Mouse (Mus musculus): ENCODE measurements around the gene Wfdc15b. TPM values are rescaled to one million over a fixed set of nuclear protein-coding genes. Genes with fewer than 3 reads are reported as not detected.
"Not testable (repeated sequence)": the region's sequence is repeated elsewhere in the genome, so short reads cannot be mapped to it uniquely, and the experiment has no call there.

The Wfdc15b gene
- polyA plus RNA-seq, 1 experiment from 2014 or later: 0.32 TPM

DNA sequence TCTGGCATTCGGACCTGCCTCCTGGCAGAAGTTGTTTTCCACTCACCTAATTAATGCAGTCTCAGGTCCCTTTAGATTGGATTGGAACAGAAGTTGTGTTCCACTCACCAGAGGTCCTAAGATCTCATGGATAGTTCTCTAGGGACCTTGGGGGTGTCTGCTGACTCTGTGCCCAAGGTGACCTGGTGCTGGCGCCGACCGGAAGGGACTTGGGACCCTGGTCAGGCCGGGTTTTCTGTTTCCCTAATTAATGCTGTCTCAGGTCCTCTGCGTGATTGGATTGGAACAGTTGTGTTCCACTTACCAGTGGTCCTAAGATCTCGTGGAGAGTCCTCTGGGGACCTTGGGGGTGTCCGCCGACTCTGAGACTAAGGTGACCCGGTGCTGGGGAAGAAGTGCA lies 15.4 kb downstream of the Wfdc15b start:
- not testable (repeated sequence) for H3K4me2 ChIP-seq (ENCODE audit: low read depth, low read length); H3K9me3 ChIP-seq (replicated peaks; ENCODE audit: control insufficient read depth, low read length); H3K27me3 ChIP-seq (ENCODE audit: control insufficient read depth, insufficient read depth, low read length); H3K4me1 ChIP-seq (ENCODE audit: control insufficient read depth, insufficient read depth, low read length); H3K9ac ChIP-seq (ENCODE audit: low read length); H3K4me3 ChIP-seq (ENCODE audit: low read length); H3K36me3 ChIP-seq (ENCODE audit: control insufficient read depth, insufficient read depth); ATAC-seq (replicated peaks; ENCODE audit: extremely low read depth, insufficient read depth, low FRiP score); H3K27ac ChIP-seq (ENCODE audit: low read length)
- WGBS: 84% methylated on average over 10 of the region's 10 CpGs

DNA sequence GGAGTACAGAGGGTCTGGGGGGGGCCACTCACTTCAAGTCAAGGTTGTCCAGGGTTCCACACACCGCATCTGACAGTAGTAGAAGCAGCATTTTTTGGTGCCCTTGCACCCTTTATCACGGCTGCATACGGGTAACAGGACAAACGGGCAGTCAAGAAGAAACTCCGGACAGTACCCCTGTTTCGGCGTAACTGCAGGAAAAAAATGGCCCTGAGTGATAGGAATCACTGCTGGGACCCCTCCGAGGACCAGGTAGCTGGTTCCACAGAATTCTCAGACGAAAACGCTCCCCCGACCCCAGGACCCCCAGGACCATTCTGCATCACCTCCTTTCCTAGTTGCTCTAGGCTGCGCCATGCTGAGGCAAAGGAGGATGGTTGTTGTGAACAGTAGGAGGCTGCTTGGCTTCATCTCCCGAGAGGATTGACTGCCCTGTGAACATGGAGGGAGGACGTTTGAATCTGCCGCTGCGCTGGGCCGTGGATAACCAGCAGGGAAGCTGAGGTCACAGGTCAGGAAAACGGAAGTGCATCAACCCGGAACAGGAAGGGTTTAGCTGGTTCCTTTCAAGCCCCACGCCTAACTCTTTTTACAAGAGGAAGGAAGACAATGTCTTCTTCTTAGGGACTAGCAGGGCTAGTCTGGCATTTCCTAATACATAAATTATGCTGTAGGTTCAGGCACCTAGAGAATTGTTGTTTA lies 21.7 kb downstream of the Wfdc15b start, which contains the start of gene Wfdc15a:
TSS of gene Wfdc15a (minus strand) at position 505 of the 702 bp plus-strand sequence.
- H3K4me1 ChIP-seq (ENCODE audit: control insufficient read depth, insufficient read depth, low read length): no peaks in the 10 kb centered on the region
- H3K4me3 ChIP-seq (ENCODE audit: low read length): no peak within 1 kb of the TSS
- H3K9me3 ChIP-seq (replicated peaks; ENCODE audit: control insufficient read depth, low read length): no peaks in the 10 kb centered on the region
- 75% methylated on average over 20 of the region's 20 CpGs for WGBS
- no peaks in the 10 kb centered on the region for H3K36me3 ChIP-seq (ENCODE audit: control insufficient read depth, insufficient read depth)
- no peak within 1 kb of the TSS for H3K4me2 ChIP-seq (ENCODE audit: low read depth, low read length)
- no peak within 1 kb of the TSS for H3K27ac ChIP-seq (ENCODE audit: low read length)
- ATAC-seq (replicated peaks; ENCODE audit: extremely low read depth, insufficient read depth, low FRiP score): no peak
- no peak within 1 kb of the TSS for H3K9ac ChIP-seq (ENCODE audit: low read length)
- H3K27me3 ChIP-seq (ENCODE audit: control insufficient read depth, insufficient read depth, low read length): no peaks in the 10 kb centered on the region

GRCm38 (mm10) chr2:164196700-164196990 lies 24.8 kb downstream of the Wfdc15b start:
- H3K9me3 ChIP-seq (replicated peaks; ENCODE audit: control insufficient read depth, low read length): no peaks in the 10 kb centered on the region
- no peak overlapping the region for H3K27ac ChIP-seq (ENCODE audit: low read length)
- no peak overlapping the region for H3K4me3 ChIP-seq (ENCODE audit: low read length)
- ATAC-seq (replicated peaks; ENCODE audit: extremely low read depth, insufficient read depth, low FRiP score): no peak
- no peaks in the 10 kb centered on the region for H3K27me3 ChIP-seq (ENCODE audit: control insufficient read depth, insufficient read depth, low read length)
- H3K36me3 ChIP-seq (ENCODE audit: control insufficient read depth, insufficient read depth): no peaks in the 10 kb centered on the region
- H3K9ac ChIP-seq (ENCODE audit: low read length): no peak overlapping the region
- no peaks in the 10 kb centered on the region for H3K4me1 ChIP-seq (ENCODE audit: control insufficient read depth, insufficient read depth, low read length)
- H3K4me2 ChIP-seq (ENCODE audit: low read depth, low read length): no peak overlapping the region
- 82% methylated on average over 5 of the region's 5 CpGs for WGBS

DNA sequence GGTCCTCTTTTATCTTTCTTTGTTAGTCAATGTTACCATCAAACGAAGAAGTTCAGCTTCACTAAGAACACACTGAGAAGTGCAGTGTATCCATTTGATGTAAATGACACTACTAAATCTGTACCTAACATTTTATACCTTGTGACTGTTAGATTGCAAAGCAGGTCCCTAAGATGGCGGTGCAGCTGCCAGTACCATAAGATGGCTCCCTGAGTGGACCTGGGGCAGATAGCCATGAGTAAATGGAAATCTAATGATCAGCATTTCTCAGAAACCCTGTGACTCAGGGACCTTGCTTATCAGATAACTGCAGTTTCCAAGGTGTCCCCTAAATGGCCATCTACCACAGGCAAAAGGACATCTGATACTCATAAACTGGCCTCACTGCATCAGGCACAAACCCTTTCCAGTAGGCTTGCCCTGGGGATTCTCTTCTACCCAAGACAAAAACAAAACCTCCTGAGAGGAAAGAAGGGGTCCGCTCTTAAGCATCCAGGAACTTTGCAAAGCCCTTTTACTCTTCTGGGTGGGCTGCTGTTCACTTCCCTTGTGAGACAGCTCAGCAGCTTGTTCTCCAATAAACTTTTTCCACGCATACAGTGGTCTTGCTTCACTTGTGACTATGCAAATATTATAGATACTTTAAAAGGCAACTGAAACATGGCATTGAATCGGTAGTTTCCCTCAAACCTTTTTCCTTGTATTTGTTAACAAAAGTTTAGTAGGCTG lies 25.3 kb downstream of the Wfdc15b start:
- ATAC-seq (replicated peaks; ENCODE audit: extremely low read depth, insufficient read depth, low FRiP score): no peak
- WGBS: 85% methylated on average over 5 of the region's 5 CpGs
- Histone ChIP-seq H3K4me3 (ENCODE audit: low read length) (no peak overlapping the region), H3K9ac (ENCODE audit: low read length) (no peak overlapping the region), H3K36me3 (ENCODE audit: control insufficient read depth, insufficient read depth) (no peaks in the 10 kb centered on the region), H3K4me1 (ENCODE audit: control insufficient read depth, insufficient read depth, low read length) (no peaks in the 10 kb centered on the region), H3K9me3 (replicated peaks; ENCODE audit: control insufficient read depth, low read length) (no peaks in the 10 kb centered on the region), H3K27me3 (ENCODE audit: control insufficient read depth, insufficient read depth, low read length) (no peaks in the 10 kb centered on the region), H3K27ac (ENCODE audit: low read length) (no peak overlapping the region), H3K4me2 (ENCODE audit: low read depth, low read length) (no peak overlapping the region)

- H3K36me3 ChIP-seq (ENCODE audit: control insufficient read depth, insufficient read depth): no peaks in the 10 kb centered on the region
- 64% methylated on average over 5 of the region's 5 CpGs for WGBS
- no peak overlapping the region for H3K27ac ChIP-seq (ENCODE audit: low read length)
These were observed 26.4 kb downstream of the Wfdc15b start for GRCm38 (mm10) chr2:164194959-164195630.

DNA sequence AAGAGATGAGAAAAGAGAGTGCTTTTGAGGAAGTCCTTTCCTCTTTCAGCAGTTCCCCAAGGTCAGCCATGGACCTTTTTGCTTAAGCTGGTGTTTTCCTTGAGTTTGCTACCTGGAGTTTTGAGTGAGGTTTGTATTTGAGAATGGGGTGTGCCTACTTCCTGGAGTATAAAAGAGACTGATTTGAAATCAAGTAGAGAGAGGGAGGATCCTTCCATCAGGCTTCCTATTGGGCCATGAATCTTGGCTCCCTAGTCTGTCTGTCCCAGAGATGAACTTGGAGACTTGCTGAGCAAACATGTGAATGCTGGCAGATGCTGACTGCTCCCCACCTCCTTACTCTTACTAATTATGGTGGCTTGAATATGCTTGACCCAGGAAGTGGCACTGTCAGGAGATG lies 29.2 kb downstream of the Wfdc15b start:
- no peaks in the 10 kb centered on the region for H3K4me1 ChIP-seq (ENCODE audit: control insufficient read depth, insufficient read depth, low read length)

More at GRCm38 (mm10) chr2:164194959-164195630, 26.4 kb downstream of the Wfdc15b start:
- H3K4me3 ChIP-seq (ENCODE audit: low read length): no peak overlapping the region
- H3K9me3 ChIP-seq (replicated peaks; ENCODE audit: control insufficient read depth, low read length): no peaks in the 10 kb centered on the region
- no peak overlapping the region for H3K4me2 ChIP-seq (ENCODE audit: low read depth, low read length)
- H3K9ac ChIP-seq (ENCODE audit: low read length): no peak overlapping the region
- ATAC-seq (replicated peaks; ENCODE audit: extremely low read depth, insufficient read depth, low FRiP score): no peak
- H3K4me1 ChIP-seq (ENCODE audit: control insufficient read depth, insufficient read depth, low read length): no peaks in the 10 kb centered on the region
- no peaks in the 10 kb centered on the region for H3K27me3 ChIP-seq (ENCODE audit: control insufficient read depth, insufficient read depth, low read length)

GRCm38 (mm10) chr2:164190576-164190975 lies 30.9 kb downstream of the Wfdc15b start, which contains the start of gene Wfdc12:
TSS of gene Wfdc12 (minus strand) at chr2:164190608.
- WGBS: 81% methylated on average over 6 of the region's 6 CpGs
- Histone ChIP-seq H3K27ac (ENCODE audit: low read length) (no peak within 1 kb of the TSS), H3K9me3 (replicated peaks; ENCODE audit: control insufficient read depth, low read length) (no peaks in the 10 kb centered on the region), H3K4me1 (ENCODE audit: control insufficient read depth, insufficient read depth, low read length) (no peaks in the 10 kb centered on the region), H3K9ac (ENCODE audit: low read length) (no peak within 1 kb of the TSS), H3K4me3 (ENCODE audit: low read length) (no peak within 1 kb of the TSS), H3K36me3 (ENCODE audit: control insufficient read depth, insufficient read depth) (no peaks in the 10 kb centered on the region), H3K27me3 (ENCODE audit: control insufficient read depth, insufficient read depth, low read length) (no peaks in the 10 kb centered on the region), H3K4me2 (ENCODE audit: low read depth, low read length) (no peak within 1 kb of the TSS)
- ATAC-seq (replicated peaks; ENCODE audit: extremely low read depth, insufficient read depth, low FRiP score): no peak

More for the DNA sequence above, 29.2 kb downstream of the Wfdc15b start:
- no peak overlapping the region for H3K4me2 ChIP-seq (ENCODE audit: low read depth, low read length)
- no peaks in the 10 kb centered on the region for H3K27me3 ChIP-seq (ENCODE audit: control insufficient read depth, insufficient read depth, low read length)
- H3K27ac ChIP-seq (ENCODE audit: low read length): no peak overlapping the region
- no peaks in the 10 kb centered on the region for H3K9me3 ChIP-seq (replicated peaks; ENCODE audit: control insufficient read depth, low read length)
- H3K36me3 ChIP-seq (ENCODE audit: control insufficient read depth, insufficient read depth): no peaks in the 10 kb centered on the region
- H3K9ac ChIP-seq (ENCODE audit: low read length): no peak overlapping the region
- no peak overlapping the region for H3K4me3 ChIP-seq (ENCODE audit: low read length)
- no peak for ATAC-seq (replicated peaks; ENCODE audit: extremely low read depth, insufficient read depth, low FRiP score)

DNA sequence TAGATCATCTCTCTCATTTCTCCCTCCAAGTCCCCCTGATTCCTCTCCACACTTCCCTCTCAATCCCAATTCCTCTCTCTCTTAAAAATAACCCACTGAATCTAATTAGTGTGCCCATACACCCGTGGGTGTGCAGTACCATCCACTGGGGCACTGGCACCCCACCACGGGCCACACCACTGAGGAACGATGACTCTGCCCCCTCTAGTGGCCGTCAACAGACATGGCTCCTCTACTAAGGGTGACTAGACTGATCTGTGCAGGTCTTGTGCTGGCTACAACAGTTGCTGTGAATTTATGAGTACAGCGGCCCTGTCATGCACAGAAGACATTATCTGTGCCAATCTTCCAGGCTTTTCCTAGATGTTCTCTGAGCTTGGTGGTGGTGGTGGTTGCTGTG lies 32.7 kb downstream of the Wfdc15b start:
- Histone ChIP-seq H3K27ac (ENCODE audit: low read length) (no peak overlapping the region), H3K4me2 (ENCODE audit: low read depth, low read length) (no peak overlapping the region), H3K9ac (ENCODE audit: low read length) (no peak overlapping the region), H3K9me3 (replicated peaks; ENCODE audit: control insufficient read depth, low read length) (no peaks in the 10 kb centered on the region), H3K4me1 (ENCODE audit: control insufficient read depth, insufficient read depth, low read length) (no peaks in the 10 kb centered on the region), H3K27me3 (ENCODE audit: control insufficient read depth, insufficient read depth, low read length) (no peaks in the 10 kb centered on the region), H3K4me3 (ENCODE audit: low read length) (no peak overlapping the region), H3K36me3 (ENCODE audit: control insufficient read depth, insufficient read depth) (no peaks in the 10 kb centered on the region)
- 24% methylated on average over 5 of the region's 5 CpGs for WGBS
- ATAC-seq (replicated peaks; ENCODE audit: extremely low read depth, insufficient read depth, low FRiP score): no peak

DNA sequence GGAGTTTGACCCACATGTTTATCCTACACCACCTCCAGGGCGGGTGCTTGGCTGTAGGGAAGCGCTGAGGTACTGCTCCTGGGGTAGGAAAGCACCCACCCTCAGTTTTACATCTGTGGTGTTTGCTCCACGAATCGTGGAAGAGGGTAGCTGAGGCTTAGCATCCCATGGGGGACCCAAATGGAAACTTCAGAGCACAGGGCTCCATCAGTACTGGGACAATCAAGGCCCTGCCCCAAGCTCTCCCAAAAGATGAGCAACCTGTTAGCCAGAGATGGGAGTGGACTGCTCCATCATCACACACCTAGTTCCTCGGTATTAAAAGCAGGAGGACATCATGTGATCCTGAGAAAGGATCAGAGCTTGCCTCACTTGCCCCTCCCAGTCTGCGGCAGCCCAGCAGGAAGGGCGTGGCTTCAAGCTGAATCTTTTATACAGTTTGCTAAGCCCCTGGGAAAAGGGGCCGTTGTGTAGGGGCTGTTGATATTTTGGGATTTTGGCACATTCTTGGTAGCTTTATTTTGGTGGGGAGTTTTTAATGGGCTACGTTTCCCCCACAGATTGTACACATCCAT lies 37.2 kb downstream of the Wfdc15b start:
- 38% methylated on average over 9 of the region's 9 CpGs for WGBS
- no peak for ATAC-seq (replicated peaks; ENCODE audit: extremely low read depth, insufficient read depth, low FRiP score)
- no peak overlapping the region for H3K4me3 ChIP-seq (ENCODE audit: low read length)
- H3K27ac ChIP-seq (ENCODE audit: low read length): no peak overlapping the region
- no peaks in the 10 kb centered on the region for H3K27me3 ChIP-seq (ENCODE audit: control insufficient read depth, insufficient read depth, low read length)
- H3K36me3 ChIP-seq (ENCODE audit: control insufficient read depth, insufficient read depth): no peaks in the 10 kb centered on the region
- H3K4me1 ChIP-seq (ENCODE audit: control insufficient read depth, insufficient read depth, low read length): no peaks in the 10 kb centered on the region
- H3K9me3 ChIP-seq (replicated peaks; ENCODE audit: control insufficient read depth, low read length): no peaks in the 10 kb centered on the region
- no peak overlapping the region for H3K9ac ChIP-seq (ENCODE audit: low read length)
- H3K4me2 ChIP-seq (ENCODE audit: low read depth, low read length): no peak overlapping the region

Data from heart, embryonic 16.5 days (tissue).